Mouse (Mus musculus) activated CD4-positive, CD25-positive, alpha-beta regulatory T cell, adult 4 months (primary cell): ENCODE results near the gene Cpa4. TPM values are rescaled to one million over a fixed set of nuclear protein-coding genes. Genes with fewer than 3 reads are reported as not detected.

Experiments used
- ATAC-seq: one replicate; pipeline ENCODE4 v1.8.0; 2017
- polyA plus RNA-seq, 2 experiments: library from polyadenylated mRNA; unstranded; fragments of 100-300 nt; shearing (Covaris generic); gene quantifications; one replicate each; pipeline ENCODE4 v1.2.1; 2017

Cpa4 gene
- polyA plus RNA-seq, 2 experiments from 2014 or later, result 0.16 TPM; not detected in 1

- no peak for ATAC-seq
Observed at GRCm38 (mm10) chr6:30594364-30594763, 26.2 kb downstream of the Cpa4 start.

GRCm38 (mm10) chr6:30596230-30596898 is 28.2 kb downstream of the Cpa4 start:
- ATAC-seq, result no peak

GRCm38 (mm10) chr6:30600033-30600432 is 31.9 kb downstream of the Cpa4 start:
- no peak for ATAC-seq

DNA sequence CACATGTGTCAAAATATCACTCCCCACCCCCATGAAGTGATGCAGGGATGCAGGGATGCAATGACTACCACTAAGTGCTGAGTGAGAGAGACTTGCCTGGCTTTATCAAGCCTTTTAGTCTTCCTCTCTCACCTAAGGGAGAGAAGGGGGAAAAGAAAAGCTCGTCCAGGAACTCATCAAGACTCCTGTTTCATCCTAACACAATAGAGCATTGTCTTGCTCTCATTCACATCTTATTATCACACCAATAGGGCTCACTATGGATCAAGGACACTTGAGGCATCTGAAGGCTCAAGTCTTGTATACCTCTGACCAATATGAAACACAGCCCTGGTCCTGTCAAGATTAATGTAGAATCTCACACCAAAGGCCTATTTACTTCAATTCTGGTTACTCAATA is 32.8 kb downstream of the Cpa4 start:
- no peak for ATAC-seq

GRCm38 (mm10) chr6:30604342-30604867 is 36.2 kb downstream of the Cpa4 start:
- ATAC-seq, result no peak

GRCm38 (mm10) chr6:30605111-30605510 is 36.9 kb downstream of the Cpa4 start:
- ATAC-seq, result no peak

DNA sequence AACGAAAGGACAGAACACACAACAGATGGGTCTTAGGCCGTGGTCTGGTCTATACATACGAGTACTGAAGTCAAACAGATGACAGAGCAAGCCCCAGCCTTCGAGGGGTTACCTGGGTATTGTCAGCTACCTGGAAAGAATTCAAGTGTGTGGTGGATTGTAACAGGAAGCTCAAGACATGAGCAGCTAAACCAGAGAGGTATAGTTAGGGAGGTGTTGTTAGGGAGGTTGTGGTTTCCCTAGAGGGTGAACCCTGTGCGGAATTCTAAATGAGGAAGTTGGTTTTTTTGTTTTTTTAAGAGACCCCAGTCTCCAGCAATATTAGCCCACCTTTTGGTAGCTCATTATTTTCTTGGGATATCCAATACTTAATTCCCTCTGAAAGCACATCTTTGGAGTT is 37.5 kb downstream of the Cpa4 start:
- no peak for ATAC-seq

DNA sequence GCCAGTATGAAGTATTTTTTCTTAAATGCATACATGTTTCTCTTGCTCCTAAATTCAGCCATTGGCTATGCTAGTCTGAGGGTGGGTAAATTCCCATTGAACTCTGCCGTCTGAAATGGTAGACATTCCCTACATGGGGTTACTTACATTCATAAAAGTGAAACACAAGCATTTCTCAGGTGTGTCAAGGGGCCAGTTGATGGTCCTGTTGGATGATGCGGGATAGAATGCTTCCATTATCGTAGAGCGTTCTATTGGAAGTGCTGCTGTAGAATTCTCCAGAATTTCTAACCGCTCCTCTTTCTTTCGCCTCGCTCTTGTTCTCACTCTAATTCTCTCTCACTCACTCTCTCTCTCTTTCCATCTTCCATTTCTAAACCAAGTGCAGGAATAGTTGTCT is 42.5 kb downstream of the Cpa4 start, which contains the start of gene Cpa5:
Gene Cpa5 (plus strand): TSS at position 301 of the 400 bp plus-strand sequence.
- no peak for ATAC-seq

GRCm38 (mm10) chr6:30611212-30611611 is 43.0 kb downstream of the Cpa4 start:
- no peak for ATAC-seq

DNA sequence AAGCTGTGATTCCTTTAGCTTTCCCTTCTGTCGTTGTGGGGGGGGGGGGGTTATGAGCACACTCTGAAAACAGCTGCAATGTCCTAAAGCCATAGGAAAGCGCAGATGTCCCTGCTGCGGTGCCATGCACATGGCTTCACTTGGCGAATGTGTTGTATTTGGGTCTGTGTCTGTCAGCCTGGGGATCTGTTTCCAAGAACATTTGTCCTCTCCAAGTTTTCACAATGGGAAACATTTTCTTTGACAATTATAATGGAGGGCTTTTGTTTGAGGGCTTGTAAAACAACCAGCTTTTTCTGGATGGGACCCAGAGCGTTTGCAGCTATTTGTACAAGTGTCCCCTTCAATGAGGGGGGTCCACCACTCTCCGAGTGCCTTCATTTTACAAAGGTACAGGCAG is 46.1 kb downstream of the Cpa4 start:
- no peak for ATAC-seq

DNA sequence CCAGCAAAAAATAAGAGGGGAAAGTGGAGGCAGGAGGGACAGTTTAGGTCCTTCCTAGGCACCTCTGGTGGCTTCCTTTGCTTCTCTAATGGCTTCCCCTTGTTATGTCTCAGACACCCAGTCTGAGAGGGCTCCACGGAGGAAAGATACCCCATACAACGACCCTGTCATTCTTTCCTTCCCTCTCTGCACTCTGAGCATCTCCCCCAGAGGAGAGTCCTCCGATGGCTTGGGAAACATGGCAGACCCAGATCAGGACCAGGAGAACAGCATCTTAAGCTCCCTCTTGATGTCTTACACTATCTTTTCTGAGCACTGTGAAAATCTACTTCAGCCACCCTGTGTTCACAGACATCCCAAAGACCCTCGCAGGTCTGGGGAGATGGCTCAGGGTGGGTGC is 47.6 kb downstream of the Cpa4 start:
- ATAC-seq, result no peak

DNA sequence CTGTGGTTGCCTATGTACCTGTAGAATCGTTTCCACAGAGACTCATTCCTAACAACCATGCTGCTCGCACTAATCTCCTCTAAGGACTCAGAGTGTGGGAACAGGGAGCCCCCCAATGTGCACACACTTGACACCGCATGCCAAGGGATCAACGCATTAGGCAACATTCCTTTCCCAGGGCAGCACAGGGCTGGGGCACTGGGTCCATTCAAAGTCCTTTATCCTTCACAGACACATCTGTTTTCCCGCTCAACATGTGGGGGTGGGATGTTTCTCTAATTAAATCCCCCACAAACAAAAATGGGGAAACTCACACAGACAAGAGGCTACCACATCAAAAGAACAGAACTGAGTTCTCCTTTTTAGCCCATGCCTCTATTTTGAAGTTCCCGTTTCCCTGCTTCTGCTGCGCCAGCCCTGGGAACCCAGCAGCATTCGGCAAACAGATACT is 48.3 kb downstream of the Cpa4 start:
- no peak for ATAC-seq

DNA sequence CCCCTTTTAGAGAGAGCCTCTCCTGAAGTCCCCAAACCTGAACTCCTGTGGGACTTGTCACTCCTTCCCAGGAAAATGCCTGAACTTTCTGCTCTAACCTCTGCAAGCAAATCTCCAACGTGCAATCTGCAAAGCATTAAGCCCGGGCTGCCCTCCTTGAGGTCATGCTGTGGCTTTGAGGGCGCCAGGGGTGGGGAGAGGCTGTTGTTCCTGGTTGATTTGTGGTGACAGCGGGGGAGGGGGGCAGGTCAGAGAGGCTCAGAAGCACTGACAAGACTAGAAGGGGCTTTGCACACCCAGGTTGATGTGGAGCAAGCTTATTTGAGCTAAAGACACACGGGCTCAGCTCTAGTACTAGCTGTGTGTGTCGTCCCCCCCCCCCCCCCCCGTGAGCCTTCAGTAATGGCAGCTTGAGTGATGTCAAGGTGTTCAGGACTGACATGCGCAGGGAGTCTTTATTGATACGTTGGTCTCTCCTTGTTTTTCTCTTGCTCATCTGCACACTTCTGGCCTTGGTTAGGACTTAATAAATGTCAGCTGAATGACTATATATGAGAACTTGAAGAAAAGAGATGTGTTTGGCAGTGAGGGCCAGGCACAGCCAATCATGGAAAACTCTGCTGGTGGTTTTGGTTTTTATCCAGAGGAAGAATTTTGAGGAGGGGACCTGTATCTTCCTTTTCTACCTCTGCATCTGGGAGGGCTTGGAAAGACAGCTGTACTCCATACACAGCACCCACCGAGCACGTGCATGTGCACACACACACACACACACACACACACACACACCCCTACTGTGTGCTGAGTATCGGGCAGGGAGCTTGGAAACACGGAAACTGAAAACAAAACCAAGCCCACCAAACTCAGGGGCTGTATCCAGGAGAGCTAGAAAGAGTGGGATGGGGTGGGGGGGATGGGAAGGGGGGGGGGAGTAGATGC is 49.1 kb downstream of the Cpa4 start:
- no peak for ATAC-seq

GRCm38 (mm10) chr6:30617959-30618590 is 49.9 kb downstream of the Cpa4 start:
- ATAC-seq, result no peak

GRCm38 (mm10) chr6:30618735-30619134 is 50.6 kb downstream of the Cpa4 start:
- no peak for ATAC-seq

- ATAC-seq, result no peak
Observed at GRCm38 (mm10) chr6:30619606-30620005, 51.4 kb downstream of the Cpa4 start.

DNA sequence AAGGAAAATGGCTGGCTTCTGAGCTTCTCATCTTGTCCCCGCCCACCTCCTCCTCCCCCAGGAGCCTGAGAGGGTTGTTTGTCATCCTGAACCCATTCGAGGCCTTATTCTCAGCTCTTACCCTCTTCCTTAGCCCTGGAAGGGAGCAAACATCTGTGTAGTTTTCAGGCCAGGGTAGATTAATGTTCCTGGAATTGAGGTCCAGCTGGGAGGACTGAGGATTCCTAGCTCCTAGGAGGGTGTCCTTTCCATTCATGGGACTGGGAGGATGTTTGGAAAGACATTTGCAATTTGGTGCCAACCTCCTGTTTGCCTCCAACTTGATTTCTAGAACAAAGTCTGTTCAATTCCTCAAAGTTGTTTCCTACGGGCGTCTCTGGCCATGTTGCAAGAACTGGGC is 52.4 kb downstream of the Cpa4 start:
- no peak for ATAC-seq

DNA sequence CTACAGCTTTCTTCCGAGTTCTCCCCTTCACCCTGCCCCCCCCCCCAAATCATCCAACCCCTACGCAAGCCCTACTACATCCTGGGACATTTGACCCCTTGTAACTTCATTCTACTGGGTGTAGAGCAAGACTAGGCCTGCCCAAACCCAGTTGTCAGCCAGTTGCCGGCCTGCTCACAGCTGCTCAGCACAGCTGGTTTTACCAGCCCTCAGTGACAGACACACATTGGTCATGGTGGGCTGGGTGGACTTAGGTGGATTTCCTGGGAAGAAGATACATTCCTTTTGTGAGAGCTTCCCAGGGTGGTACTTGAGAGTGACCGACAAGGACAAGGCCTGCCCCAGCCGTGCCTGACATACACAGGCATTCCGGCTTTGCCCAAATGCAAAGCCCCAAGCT is 52.8 kb downstream of the Cpa4 start:
- no peak for ATAC-seq

GRCm38 (mm10) chr6:30621986-30622389 is 53.8 kb downstream of the Cpa4 start:
- no peak for ATAC-seq

DNA sequence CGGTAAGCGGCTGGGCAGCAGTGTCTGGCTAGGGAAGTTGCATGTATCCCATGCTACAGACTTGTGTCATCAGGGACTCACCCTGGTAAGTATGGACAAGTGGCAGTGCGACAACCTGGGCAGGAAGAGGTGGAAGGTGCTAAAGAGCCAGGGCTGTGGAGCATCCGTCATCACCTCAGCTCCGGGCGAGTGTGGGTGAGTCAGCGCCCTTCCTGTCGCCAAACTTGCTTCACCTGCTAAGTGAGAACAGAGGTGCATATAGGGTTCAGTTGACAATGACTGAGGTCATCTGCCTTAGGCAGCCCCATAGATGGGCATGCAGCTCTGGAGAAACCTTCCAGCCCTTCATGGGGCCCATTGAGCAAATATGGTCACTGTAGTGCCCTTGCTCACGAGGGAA is 56.6 kb downstream of the Cpa4 start:
- ATAC-seq, result no peak

GRCm38 (mm10) chr6:30628152-30628551 is 60.0 kb downstream of the Cpa4 start:
- ATAC-seq, result no peak

GRCm38 (mm10) chr6:30629989-30630388 is 61.8 kb downstream of the Cpa4 start:
- ATAC-seq, result no peak

- no peak for ATAC-seq
Observed at GRCm38 (mm10) chr6:30635361-30635862, 67.2 kb downstream of the Cpa4 start.
